In the genomic region with DNA sequence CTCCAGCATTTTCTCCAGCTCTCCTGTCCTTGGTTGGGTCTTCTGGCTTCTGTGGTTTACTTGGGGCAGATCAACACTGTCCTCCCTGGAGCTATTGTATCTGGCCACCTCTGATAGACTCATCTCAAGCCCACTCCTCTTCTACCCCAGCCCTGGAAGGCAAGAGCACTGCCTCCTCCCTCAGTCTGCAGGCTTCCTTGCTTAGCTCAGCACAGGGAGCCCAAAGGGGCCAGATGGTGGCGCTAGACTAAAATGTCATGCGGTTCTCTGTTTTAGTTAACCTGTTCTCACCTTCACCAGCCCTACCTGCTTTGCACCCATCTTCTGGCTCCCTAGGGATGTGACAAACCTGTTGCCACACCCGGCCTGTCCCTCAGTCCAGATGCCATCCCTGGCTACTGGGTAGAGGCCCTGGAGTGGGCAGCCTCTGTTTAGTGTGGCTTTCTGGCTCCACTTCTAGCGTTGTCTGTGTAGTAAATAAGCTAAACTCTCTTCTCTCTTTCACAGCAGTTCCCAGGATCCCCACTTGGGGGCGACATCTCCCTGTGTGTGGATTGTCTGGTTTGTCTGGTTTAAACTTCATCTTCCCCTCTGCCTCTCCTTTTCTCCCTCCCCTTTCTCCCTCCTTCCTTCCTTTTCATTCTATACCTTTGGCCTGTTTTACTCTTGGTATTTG, we compare ENCODE assay signal across 8 mouse cellular contexts. TPM values are rescaled to one million over a fixed set of nuclear protein-coding genes. Genes with fewer than 3 reads are reported as not detected.
DNase-seq lines count a peak whose midpoint lies in the region; ATAC-seq and TF ChIP-seq lines count a peak whose summit lies in the region.

No protein-coding gene starts in this region.

- in situ Hi-C loops in Patski (cut with MboI; ENCODE audit: low pct_unique_long_range_greater_than_20kb), result loop anchor here (5.0 to 10.0 kb wide), 2 partner anchors 416 to 504 kb away; a partner anchor contains a TSS

- H3K27me3 ChIP-seq in Patski, result no peaks in the 10 kb centered on the region

- CTCF ChIA-PET in Patski (lab: Charles Lee), result interaction anchor here (0.9 to 1.8 kb wide), 6 partner anchors 9 to 512 kb away, joined by 3 to 17 read pairs (median 4); a partner anchor contains a TSS

- H3K27ac ChIP-seq in cortical plate, adult 2 months (ENCODE audit: insufficient read depth, low read length), result no peak overlapping the region

- peak; percentile 84 for TF ChIP-seq CTCF in Patski (IDR thresholded peaks at IDR 0.05)
- TF ChIP-seq CTCF in cortical plate, adult 2 months (IDR thresholded peaks at IDR 0.05; ENCODE audit: extremely low read depth, insufficient read depth, low read length), result peak; percentile 94

- no peaks in the 10 kb centered on the region for H3K4me1 ChIP-seq in cortical plate, adult 2 months (ENCODE audit: control insufficient read depth, insufficient read depth, low read length)

- peak; percentile 62 to 91 for DNase-seq in adrenal gland, adult (ENCODE audit: inconsistent age in 2 of 2, low spot score in 1 of 2)
- no peak for DNase-seq in adrenal gland, adult 8-10 months
- DNase-seq in Patski (ENCODE audit: low read depth, low spot score), result no peak
- peak; percentile 84 to 86 for DNase-seq in kidney, postnatal 4 days
- peak; percentile 41 to 65 for DNase-seq in lung, postnatal 4 days
- peak; percentile 95 for DNase-seq in right cerebral cortex, postnatal 4 days

- ATAC-seq in Patski, result no peak
- ATAC-seq in granulocyte monocyte progenitor cell, adult 5-6 weeks (replicated peaks; ENCODE audit: poor library complexity, severe bottlenecking), result peak; percentile 68; the same call in 1 of the 2 replicates

- no peak for TF ChIP-seq POLR2A in cortical plate, adult 2 months (IDR thresholded peaks at IDR 0.05; ENCODE audit: extremely low read depth, insufficient read depth, low read length)

- POLR2A ChIA-PET in Patski (lab: Charles Lee), result no interaction called here

- no peak overlapping the region for H3K4me3 ChIP-seq in cortical plate, adult 2 months (ENCODE audit: insufficient read depth, low read length)

RNA-seq across cellular contexts. Expression of a gene that starts 16.0 kb away (rescaled TPM):
- total RNA-seq in adrenal gland, adult 8-10 months (2022), result 100 to 1,000 TPM; 139 to 182 (median 170) TPM
- 23.3 TPM for polyA plus RNA-seq in Patski (2021)
- polyA plus RNA-seq in cortical plate, adult 2 months (2012; rRNA removed), result 126 and 141 TPM in 2 replicates
- total RNA-seq in granulocyte monocyte progenitor cell, adult 5-6 weeks (2014; fragmentation: Nextera tagmentation), result 0.15 TPM in 1 of 2 replicates, not detected in the other
- not detected in 2 replicates for total RNA-seq in granulocyte monocyte progenitor cell, adult 5-6 weeks (2017)

Comparison
In these comparisons a context has a peak if more than half of its experiments do, and no peak if none do; other contexts are left out.
1. DNase-seq: peak in adrenal gland, adult (2 of 2), kidney, postnatal 4 days (2 of 2), lung, postnatal 4 days (2 of 2) and right cerebral cortex, postnatal 4 days (single experiment); none in adrenal gland, adult 8-10 months (single experiment) and Patski (single experiment).
2. RNA of a gene that starts 16.0 kb away (total RNA-seq): 139 to 182 TPM in adrenal gland, adult 8-10 months; 0.15 TPM in granulocyte monocyte progenitor cell, adult 5-6 weeks; every median in the first group is over 100 times any median in the second.